Mouse (Mus musculus) heart, embryonic 13.5 days (tissue): ENCODE data around the gene Arhgap15. TPM values are rescaled to one million over a fixed set of nuclear protein-coding genes. Genes with fewer than 3 reads are reported as not detected.

Source experiments
- ATAC-seq: fragments of 200-750 bp; cut with Nextera tagmentation; 2 replicates; pipeline ENCODE4 v1.8.0; 2017; ENCODE audit warnings: moderate TSS enrichment; ENCODE audit not compliant: insufficient number of reproducible peaks, low FRiP score, low TSS enrichment; ENCODE audit errors: extremely low read depth
- H3K27ac ChIP-seq: fragments of 300-500 bp; sonication (generic); replicated peaks from 2 replicates; pipeline ENCODE4 v1.5.1; 2015; ENCODE audit warnings: moderate library complexity, mild to moderate bottlenecking, inconsistent platforms
- H3K27me3 ChIP-seq: fragments of 300-500 bp; sonication (generic); replicated peaks from 2 replicates; pipeline ENCODE4 v1.6.1; 2015; ENCODE audit warnings: mild to moderate bottlenecking, inconsistent platforms
- H3K36me3 ChIP-seq: fragments of 300-500 bp; sonication (generic); 2 replicates; pipeline ENCODE4 v1.6.1; 2015; ENCODE audit warnings: mild to moderate bottlenecking, inconsistent platforms
- H3K4me1 ChIP-seq: fragments of 300-500 bp; sonication (generic); 2 replicates; pipeline ENCODE4 v1.6.1; 2015; ENCODE audit warnings: inconsistent platforms
- H3K4me2 ChIP-seq: fragments of 300-500 bp; sonication (generic); 2 replicates; pipeline ENCODE4 v1.6.1; 2015; ENCODE audit warnings: inconsistent platforms, mild to moderate bottlenecking, moderate library complexity
- H3K4me3 ChIP-seq: fragments of 300-500 bp; sonication (generic); 2 replicates; pipeline ENCODE4 v1.5.1; 2015; ENCODE audit warnings: moderate library complexity, mild to moderate bottlenecking, inconsistent platforms
- H3K9ac ChIP-seq: fragments of 300-500 bp; sonication (generic); 2 replicates; pipeline ENCODE4 v1.6.1; 2015; ENCODE audit warnings: inconsistent platforms, mild to moderate bottlenecking, moderate library complexity
- H3K9me3 ChIP-seq: fragments of 300-500 bp; sonication (generic); 2 replicates; pipeline ENCODE4 v1.6.1; 2016; ENCODE audit warnings: inconsistent platforms
- WGBS: fragments of 180-500 bp; shearing (Covaris S2); methylation state at CpG from one replicate; pipeline ENCODE4 v1.1.7; 2015; ENCODE audit warnings: mixed read lengths; 5-methylcytosine and 5-hydroxymethylcytosine counted together
- polyA plus RNA-seq: library from polyadenylated mRNA; unstranded; fragments of >200 nt; fragmentation: Nextera tagmentation; extraction: Ambion mirVana; gene quantifications from 2 replicates; pipeline ENCODE4 v1.2.1, GENCODE M21; 2015

Gene Arhgap15
- polyA plus RNA-seq, 1 experiment from 2014 or later = 0.87 TPM

DNA sequence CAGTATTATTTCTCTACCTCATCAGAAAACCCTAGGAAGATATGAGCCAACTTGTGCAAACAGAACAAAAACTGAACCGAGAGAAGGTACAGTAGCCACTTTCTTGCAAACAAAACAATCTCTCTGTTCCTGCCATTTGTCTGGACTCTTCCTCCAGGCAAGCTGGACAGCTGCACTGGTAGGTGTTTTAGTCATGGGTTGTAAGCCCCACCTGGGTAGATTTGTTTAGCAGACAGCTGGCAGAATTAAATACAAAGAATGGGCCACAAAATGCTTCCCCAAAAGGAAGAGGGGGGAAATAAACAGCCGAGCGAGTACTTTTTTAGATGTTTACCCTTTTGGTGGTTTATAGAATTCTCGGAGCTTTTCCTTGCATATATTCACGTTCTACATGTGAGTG is 688.0 kb downstream of the Arhgap15 start:
- H3K27me3 ChIP-seq = no peaks in the 10 kb centered on the region
- H3K27ac ChIP-seq = no peak overlapping the region
- 74% methylated on average over 5 of the region's 5 CpGs for WGBS

DNA sequence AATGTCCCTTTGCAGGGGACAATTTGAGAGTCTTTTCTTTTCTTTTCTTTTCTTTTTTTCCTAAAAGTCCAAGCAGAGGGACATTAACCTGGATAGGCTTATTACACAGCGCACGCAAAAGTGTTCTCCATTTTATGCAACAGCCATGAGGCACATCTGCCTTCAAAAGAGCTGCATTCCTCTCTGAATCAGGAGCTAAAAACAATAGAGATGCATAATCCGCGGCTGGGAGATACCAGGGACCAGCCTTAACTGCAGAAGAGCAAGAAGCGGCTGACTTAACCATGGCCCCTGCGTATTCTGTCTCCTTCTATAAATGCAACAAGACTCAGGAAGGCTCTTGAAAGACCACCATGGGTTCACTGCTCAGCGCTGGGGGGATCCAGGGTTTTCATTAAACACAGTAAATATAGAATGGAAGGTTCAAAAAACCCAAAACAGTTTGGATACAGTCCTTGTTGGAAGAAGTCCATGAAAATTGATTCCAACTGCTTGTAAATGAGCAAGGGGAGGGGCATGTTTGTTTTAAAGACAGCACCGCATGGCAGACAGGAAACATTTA is 689.0 kb downstream of the Arhgap15 start:
- ATAC-seq = no peak
- H3K4me2 ChIP-seq = no peak overlapping the region
- no peaks in the 10 kb centered on the region for H3K36me3 ChIP-seq
- H3K4me3 ChIP-seq = no peak overlapping the region
- 61% methylated on average over 8 of the region's 8 CpGs for WGBS
- peaks cover 7% of the 10 kb centered on the region for H3K9me3 ChIP-seq
- no peak overlapping the region for H3K9ac ChIP-seq
- H3K27ac ChIP-seq = no peak overlapping the region
- H3K27me3 ChIP-seq = no peaks in the 10 kb centered on the region
- H3K4me1 ChIP-seq = no peaks in the 10 kb centered on the region

More for the DNA sequence above, 688.0 kb downstream of the Arhgap15 start:
- Histone ChIP-seq H3K4me2 (no peak overlapping the region), H3K4me3 (no peak overlapping the region), H3K9ac (no peak overlapping the region), H3K4me1 (no peaks in the 10 kb centered on the region; the same call in 1 of the 2 replicates), H3K9me3 (no peaks in the 10 kb centered on the region; the same call in 1 of the 2 replicates), H3K36me3 (no peaks in the 10 kb centered on the region)
- no peak for ATAC-seq

DNA sequence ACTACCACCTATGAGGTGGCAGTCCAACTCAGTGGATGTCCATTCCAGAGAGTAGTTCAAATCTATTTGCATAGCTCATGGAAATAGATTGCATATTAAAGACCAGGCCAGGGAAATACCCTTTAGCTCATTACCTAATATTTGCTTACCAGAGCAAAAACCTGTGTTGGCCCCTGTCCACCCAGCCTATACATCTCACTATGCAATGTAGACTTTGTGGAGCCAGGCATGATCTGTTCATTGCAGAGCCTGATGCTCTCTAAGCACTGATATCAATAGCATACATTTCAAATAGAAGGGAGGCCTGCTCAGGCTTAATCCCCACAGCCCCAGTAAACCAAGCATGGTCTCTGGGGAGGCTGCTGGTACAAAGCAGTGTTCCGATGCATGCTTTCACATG is 689.4 kb downstream of the Arhgap15 start:
- Histone ChIP-seq H3K9me3 (peaks cover 7% of the 10 kb centered on the region), H3K4me2 (no peak overlapping the region), H3K9ac (no peak overlapping the region), H3K27me3 (no peaks in the 10 kb centered on the region), H3K4me3 (no peak overlapping the region), H3K27ac (no peak overlapping the region), H3K4me1 (no peaks in the 10 kb centered on the region), H3K36me3 (no peaks in the 10 kb centered on the region)
- WGBS = 83% methylated on average over 1 of the region's 1 CpGs
- no peak for ATAC-seq

DNA sequence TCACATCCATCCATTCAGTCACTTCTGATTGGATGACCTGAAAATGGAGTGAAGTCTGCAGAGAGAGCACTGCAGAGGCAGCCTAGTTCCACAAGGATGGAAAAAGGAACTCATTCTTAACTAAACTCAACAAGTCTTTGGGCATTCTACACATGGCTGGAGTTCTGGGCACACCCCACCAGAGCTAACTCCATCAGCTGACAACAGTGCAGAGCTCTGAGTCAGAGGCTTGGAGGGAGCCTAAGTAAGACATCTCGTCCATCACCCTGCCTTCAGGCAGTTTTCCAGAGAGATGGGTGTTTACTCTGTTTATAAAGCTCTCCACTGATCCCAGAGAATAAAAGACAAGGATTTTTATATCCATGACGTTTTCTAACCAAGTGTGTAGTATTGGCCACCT is 696.3 kb downstream of the Arhgap15 start:
- no peaks in the 10 kb centered on the region for H3K36me3 ChIP-seq
- H3K27me3 ChIP-seq = no peaks in the 10 kb centered on the region
- H3K9ac ChIP-seq = no peak overlapping the region
- 59% methylated on average over 2 of the region's 2 CpGs for WGBS
- no peak overlapping the region for H3K4me3 ChIP-seq
- no peak overlapping the region for H3K4me2 ChIP-seq
- no peak for ATAC-seq
- no peak overlapping the region for H3K27ac ChIP-seq
- no peaks in the 10 kb centered on the region for H3K4me1 ChIP-seq
- H3K9me3 ChIP-seq = peaks cover 7% of the 10 kb centered on the region

Other genes starting within 250 kb of the Arhgap15 start
- gene Kynu, start 193.5 kb upstream of the Arhgap15 start, polyA plus RNA-seq = 0.09 and 0.15 TPM in 2 replicates